In the genomic region with DNA sequence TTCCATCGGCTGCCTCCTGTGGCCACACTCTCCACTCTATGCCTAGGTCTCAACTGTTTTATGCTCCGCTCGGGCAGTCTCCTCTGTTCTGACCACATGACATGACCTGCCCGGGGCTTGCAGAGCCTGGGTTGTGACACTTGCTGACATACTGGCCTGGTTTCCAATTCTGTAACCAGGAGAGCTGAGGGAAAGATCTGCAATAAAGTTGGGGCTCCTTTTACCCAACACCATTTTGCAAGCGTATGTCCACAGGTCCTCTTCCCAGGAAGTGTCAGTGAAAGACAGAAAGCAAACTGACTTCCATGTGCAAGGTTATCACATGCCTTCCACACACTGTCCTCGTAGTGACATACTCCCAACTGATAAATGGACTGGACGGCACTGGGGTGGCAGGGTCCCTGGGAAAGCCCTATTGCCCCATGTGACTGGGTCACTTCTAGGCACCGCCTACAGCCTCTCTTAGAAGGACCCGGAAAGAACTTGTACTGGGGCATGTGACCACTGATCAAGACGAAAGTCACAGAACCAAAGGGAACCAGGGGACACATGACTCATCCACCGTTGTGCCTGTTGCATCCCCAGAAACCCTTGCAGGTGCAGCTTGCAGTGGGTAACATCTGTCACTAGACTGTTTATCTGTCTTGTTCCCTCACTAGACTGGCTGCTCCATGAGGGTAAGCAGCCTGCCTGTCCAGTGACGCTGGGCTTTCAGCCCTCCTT, we compare ENCODE assay signal across 24 mouse cellular contexts. TPM values are rescaled to one million over a fixed set of nuclear protein-coding genes. Genes with fewer than 3 reads are reported as not detected.
"Had no signal": no experiment of that assay in that cellular context is flagged by ENCODE, and none has a peak within 500 bp of the region (broad histone marks: within the 10 kb centered on the region; RNA-seq: fewer than 3 reads in every experiment).

No protein-coding gene starts in this region.

- H3K9me3 ChIP-seq: kidney, embryonic 15.5 days; liver, embryonic 13.5 days; megakaryocyte, embryonic 14.5 days; midbrain, embryonic 10.5 days; midbrain, embryonic 15.5 days; neural tube, embryonic 13.5 days; stomach, embryonic 15.5 days had no signal

- H3K27ac ChIP-seq: kidney, embryonic 15.5 days; left cerebral cortex, adult 2 months; liver, embryonic 13.5 days; midbrain, embryonic 10.5 days; midbrain, embryonic 15.5 days; neural tube, embryonic 13.5 days; stomach, embryonic 15.5 days had no signal

- H3K9ac ChIP-seq: kidney, embryonic 15.5 days; liver, embryonic 13.5 days; midbrain, embryonic 15.5 days; neural tube, embryonic 13.5 days; stomach, embryonic 15.5 days had no signal

- H3K4me1 ChIP-seq: liver, embryonic 13.5 days; midbrain, embryonic 15.5 days; neural tube, embryonic 13.5 days had no signal

- H3K4me3 ChIP-seq: kidney, embryonic 15.5 days; left cerebral cortex, adult 2 months; liver, embryonic 13.5 days; midbrain, embryonic 10.5 days; midbrain, embryonic 15.5 days; neural tube, embryonic 13.5 days; stomach, embryonic 15.5 days had no signal

- H3K4me2 ChIP-seq: kidney, embryonic 15.5 days; liver, embryonic 13.5 days; midbrain, embryonic 15.5 days; neural tube, embryonic 13.5 days; stomach, embryonic 15.5 days had no signal

- H3K36me3 ChIP-seq: kidney, embryonic 15.5 days; liver, embryonic 13.5 days; midbrain, embryonic 10.5 days; midbrain, embryonic 15.5 days; neural tube, embryonic 13.5 days; stomach, embryonic 15.5 days had no signal

- DNase-seq: kidney, adult 8-10 months; kidney, postnatal 14 days; kidney, postnatal 4 days; layer of hippocampus, postnatal 36 days; liver, embryonic 13.5 days; lung, adult 2 months; lung, postnatal 14 days; lung, postnatal 4 days; right cerebral cortex, adult 18-20 months; right cerebral cortex, postnatal 14 days; right cerebral cortex, postnatal 4 days; thymus, postnatal 25 days had no signal

- ATAC-seq: intestine, postnatal 0 days; midbrain, embryonic 15.5 days had no signal

- H3K27me3 ChIP-seq: kidney, embryonic 15.5 days; liver, embryonic 13.5 days; midbrain, embryonic 15.5 days; neural tube, embryonic 13.5 days; stomach, embryonic 15.5 days had no signal

RNA-seq across cellular contexts. Expression of a gene that starts 30.0 kb away (rescaled TPM):
- total RNA-seq: liver, adult 2 months; neutrophil, adult 5-6 weeks had no signal
- polyA plus RNA-seq: intestine, postnatal 0 days; limb, embryonic 11.5 days; liver, adult 2 months; liver, embryonic 13.5 days; liver, embryonic 16.5 days; midbrain, embryonic 10.5 days; midbrain, embryonic 15.5 days; stomach, embryonic 15.5 days had no signal
